Mouse (Mus musculus) limb, embryonic 13.5 days (tissue): ENCODE data around the gene Krt15. TPM values are rescaled to one million over a fixed set of nuclear protein-coding genes. Genes with fewer than 3 reads are reported as not detected.

Experiments used
- polyA plus RNA-seq: library from polyadenylated mRNA; unstranded; fragments of >200 nt; fragmentation: Nextera tagmentation; extraction: Ambion mirVana; gene quantifications from 2 replicates; pipeline ENCODE4 v1.2.1, GENCODE M21; 2015

Krt15 gene
- polyA plus RNA-seq, 1 experiment from 2014 or later, result 172 TPM

Other genes starting within 250 kb of the Krt15 start
- not detected in 2 replicates for gene Krtap31-1, start 228.0 kb downstream of the Krt15 start, polyA plus RNA-seq
- gene Gm11565, start 221.2 kb downstream of the Krt15 start, polyA plus RNA-seq, result not detected in 2 replicates
- gene Krtap31-2, start 199.6 kb downstream of the Krt15 start, polyA plus RNA-seq, result not detected in 2 replicates
- not detected in 2 replicates for gene Krtap9-5, start 187.5 kb downstream of the Krt15 start, polyA plus RNA-seq
- gene Krtap29-1, start 156.9 kb downstream of the Krt15 start, polyA plus RNA-seq, result not detected in 2 replicates
- gene Krtap16-1, start 149.3 kb downstream of the Krt15 start, polyA plus RNA-seq, result not detected in 2 replicates
- 0.52 and 0.66 TPM in 2 replicates for gene Krtap17-1, start 141.9 kb downstream of the Krt15 start, polyA plus RNA-seq
- gene Krt33a, start 119.7 kb downstream of the Krt15 start, polyA plus RNA-seq, result not detected in 2 replicates
- gene Krt33b, start 106.1 kb downstream of the Krt15 start, polyA plus RNA-seq, result 0.38 and 0.43 TPM in 2 replicates
- not detected in 2 replicates for gene Krt34, start 94.4 kb downstream of the Krt15 start, polyA plus RNA-seq
- gene Krt31, start 85.4 kb downstream of the Krt15 start, polyA plus RNA-seq, result 0.11 TPM in 1 of 2 replicates, not detected in the other
- not detected in 2 replicates for gene Krt32, start 47.7 kb downstream of the Krt15 start, polyA plus RNA-seq
- gene Krt35, start 39.7 kb downstream of the Krt15 start, polyA plus RNA-seq, result 0.80 and 1.0 TPM in 2 replicates
- gene Krt36, start 30.3 kb downstream of the Krt15 start, polyA plus RNA-seq, result 0.14 TPM in 1 of 2 replicates, not detected in the other
- gene Krt13, start 14.4 kb downstream of the Krt15 start, polyA plus RNA-seq, result not detected in 2 replicates
- gene Krt19, start 12.7 kb upstream of the Krt15 start, polyA plus RNA-seq, result 18.6 and 21.8 TPM in 2 replicates
- not detected in 2 replicates for gene Krt9, start 57.3 kb upstream of the Krt15 start, polyA plus RNA-seq
- gene Krt14, start 71.6 kb upstream of the Krt15 start, polyA plus RNA-seq, result 275 and 306 TPM in 2 replicates
- 0.13 and 0.19 TPM in 2 replicates for gene Krt16, start 113.0 kb upstream of the Krt15 start, polyA plus RNA-seq
- gene Krt17, start 125.1 kb upstream of the Krt15 start, polyA plus RNA-seq, result 43.9 and 52.1 TPM in 2 replicates
- gene Krt42, start 133.9 kb upstream of the Krt15 start, polyA plus RNA-seq, result not detected in 2 replicates
- 1,631 and 1,669 TPM in 2 replicates for gene Eif1, start 184.0 kb upstream of the Krt15 start, polyA plus RNA-seq
- gene Gast, start 198.5 kb upstream of the Krt15 start, polyA plus RNA-seq, result not detected in 2 replicates
- gene Hap1, start 220.2 kb upstream of the Krt15 start, polyA plus RNA-seq, result 2.8 and 3.2 TPM in 2 replicates